Mouse (Mus musculus) stomach, embryonic 15.5 days (tissue): ENCODE data around the gene Snx18. TPM values are rescaled to one million over a fixed set of nuclear protein-coding genes. Genes with fewer than 3 reads are reported as not detected.

Experiments
- ATAC-seq: fragments of 200-750 bp; cut with Nextera tagmentation; 2 replicates; pipeline ENCODE4 v1.8.0; 2017; ENCODE audit warnings: low read depth, moderate number of reproducible peaks, moderate TSS enrichment; ENCODE audit not compliant: insufficient read depth, low FRiP score
- H3K27ac ChIP-seq: fragments of 300-500 bp; sonication (generic); 2 replicates; pipeline ENCODE4 v1.5.1; 2015; ENCODE audit warnings: mild to moderate bottlenecking, inconsistent platforms
- H3K27me3 ChIP-seq: fragments of 300-500 bp; sonication (generic); replicated peaks from 2 replicates; pipeline ENCODE4 v1.6.1; 2015; ENCODE audit warnings: inconsistent platforms
- H3K36me3 ChIP-seq: fragments of 300-500 bp; sonication (generic); 2 replicates; pipeline ENCODE4 v1.6.1; 2015; ENCODE audit warnings: inconsistent platforms
- H3K4me1 ChIP-seq: fragments of 300-500 bp; sonication (generic); 2 replicates; pipeline ENCODE4 v1.6.1; 2015; ENCODE audit warnings: inconsistent platforms
- H3K4me2 ChIP-seq: fragments of 300-500 bp; sonication (generic); 2 replicates; pipeline ENCODE4 v1.6.1; 2015; ENCODE audit warnings: mild to moderate bottlenecking, inconsistent platforms
- H3K4me3 ChIP-seq: fragments of 300-500 bp; sonication (generic); replicated peaks from 2 replicates; pipeline ENCODE4 v1.5.1; 2015; ENCODE audit warnings: inconsistent platforms
- H3K9ac ChIP-seq: fragments of 300-500 bp; sonication (generic); 2 replicates; pipeline ENCODE4 v1.6.1; 2015; ENCODE audit warnings: inconsistent platforms
- H3K9me3 ChIP-seq: fragments of 300-500 bp; sonication (generic); 2 replicates; pipeline ENCODE4 v1.6.1; 2016; ENCODE audit warnings: inconsistent platforms
- WGBS: fragments of 180-500 bp; shearing (Covaris S2); methylation state at CpG from one replicate; pipeline ENCODE4 v1.1.7; 2015; 5-methylcytosine and 5-hydroxymethylcytosine counted together
- polyA plus RNA-seq: library from polyadenylated mRNA; unstranded; fragments of >200 nt; fragmentation: Nextera tagmentation; extraction: Ambion mirVana; gene quantifications from 2 replicates; pipeline ENCODE4 v1.2.1, GENCODE M21; 2015

Snx18 gene
- polyA plus RNA-seq, result 22.9 and 24.5 TPM in 2 replicates

- Histone ChIP-seq H3K9ac (peak within 1 kb of the TSS; percentile 76), H3K4me2 (peak within 1 kb of the TSS; percentile 86), H3K36me3 (no peaks in the 10 kb centered on the region), H3K4me1 (peaks cover 36% of the 10 kb centered on the region), H3K4me3 (peak within 1 kb of the TSS; percentile 91), H3K27ac (peak within 1 kb of the TSS; percentile 90), H3K9me3 (no peaks in the 10 kb centered on the region), H3K27me3 (no peaks in the 10 kb centered on the region)
- ATAC-seq, result peak; percentile 89
- under 1% methylated on average over 112 of the region's 119 CpGs for WGBS
Measured at GRCm38 (mm10) chr13:113617891-113618823, at the start of gene Snx18. Gene Snx18, minus strand, starts transcription at chr13:113618564.

- WGBS, result 58% methylated on average over 7 of the region's 7 CpGs
- ATAC-seq, result no peak
- no peaks in the 10 kb centered on the region for H3K9me3 ChIP-seq
- H3K9ac ChIP-seq, result no peak overlapping the region
- no peak overlapping the region for H3K4me2 ChIP-seq
- no peaks in the 10 kb centered on the region for H3K27me3 ChIP-seq
- H3K36me3 ChIP-seq, result no peaks in the 10 kb centered on the region
- no peak overlapping the region for H3K27ac ChIP-seq
- 0 out of 2 replicates have a peak, but pooled peaks cover 6% of the 10 kb centered on the region for H3K4me1 ChIP-seq
- no peak overlapping the region for H3K4me3 ChIP-seq
Measured at GRCm38 (mm10) chr13:113663883-113664282, 45.5 kb upstream of the Snx18 start.

- Histone ChIP-seq H3K27ac (no peak within 1 kb of the TSS), H3K4me2 (no peak within 1 kb of the TSS), H3K4me3 (no peak within 1 kb of the TSS), H3K9me3 (no peaks in the 10 kb centered on the region), H3K9ac (no peak within 1 kb of the TSS), H3K27me3 (no peaks in the 10 kb centered on the region), H3K4me1 (0 out of 2 replicates have a peak, but pooled peaks cover 6% of the 10 kb centered on the region), H3K36me3 (no peaks in the 10 kb centered on the region)
- ATAC-seq, result no peak; the same call in 1 of the 2 replicates
- 67% methylated on average over 28 of the region's 28 CpGs for WGBS
Measured at GRCm38 (mm10) chr13:113663151-113663779, 44.9 kb upstream of the Snx18 start, which contains the start of gene Hspb3. Gene Hspb3, minus strand, starts transcription at chr13:113663676.

GRCm38 (mm10) chr13:113661826-113662271, 43.5 kb upstream of the Snx18 start:
- no peak overlapping the region for H3K27ac ChIP-seq
- H3K9ac ChIP-seq, result no peak overlapping the region
- 59% methylated on average over 7 of the region's 7 CpGs for WGBS
- no peaks in the 10 kb centered on the region for H3K27me3 ChIP-seq
- no peak overlapping the region for H3K4me3 ChIP-seq
- H3K4me2 ChIP-seq, result no peak overlapping the region
- H3K9me3 ChIP-seq, result no peaks in the 10 kb centered on the region
- no peak for ATAC-seq
- H3K36me3 ChIP-seq, result no peaks in the 10 kb centered on the region
- H3K4me1 ChIP-seq, result 0 out of 2 replicates have a peak, but pooled peaks cover 6% of the 10 kb centered on the region

- ATAC-seq, result no peak
- 0 out of 2 replicates have a peak, but pooled peaks cover 6% of the 10 kb centered on the region for H3K4me1 ChIP-seq
- H3K4me2 ChIP-seq, result no peak overlapping the region
- H3K27ac ChIP-seq, result no peak overlapping the region
- no peaks in the 10 kb centered on the region for H3K9me3 ChIP-seq
- H3K27me3 ChIP-seq, result no peaks in the 10 kb centered on the region
- no peaks in the 10 kb centered on the region for H3K36me3 ChIP-seq
- H3K4me3 ChIP-seq, result no peak overlapping the region
- no peak overlapping the region for H3K9ac ChIP-seq
- WGBS, result 83% methylated on average over 9 of the region's 9 CpGs
Measured at GRCm38 (mm10) chr13:113660576-113661310, 42.4 kb upstream of the Snx18 start.

GRCm38 (mm10) chr13:113657204-113657603, 38.8 kb upstream of the Snx18 start:
- no peak overlapping the region for H3K4me2 ChIP-seq
- no peaks in the 10 kb centered on the region for H3K9me3 ChIP-seq
- no peaks in the 10 kb centered on the region for H3K4me1 ChIP-seq
- no peak overlapping the region for H3K27ac ChIP-seq
- no peak for ATAC-seq
- H3K27me3 ChIP-seq, result no peaks in the 10 kb centered on the region
- WGBS, result 79% methylated on average over 7 of the region's 7 CpGs
- no peak overlapping the region for H3K4me3 ChIP-seq
- no peak overlapping the region for H3K9ac ChIP-seq
- no peaks in the 10 kb centered on the region for H3K36me3 ChIP-seq

- Histone ChIP-seq H3K9me3 (no peaks in the 10 kb centered on the region), H3K4me1 (no peaks in the 10 kb centered on the region), H3K36me3 (no peaks in the 10 kb centered on the region), H3K27ac (no peak overlapping the region), H3K4me3 (no peak overlapping the region), H3K27me3 (no peaks in the 10 kb centered on the region), H3K9ac (no peak overlapping the region), H3K4me2 (no peak overlapping the region)
- no peak for ATAC-seq
- 83% methylated on average over 4 of the region's 4 CpGs for WGBS
Measured at GRCm38 (mm10) chr13:113656639-113657038, 38.3 kb upstream of the Snx18 start.

- H3K4me2 ChIP-seq, result no peak overlapping the region
- H3K27ac ChIP-seq, result no peak overlapping the region
- no peak overlapping the region for H3K4me3 ChIP-seq
- H3K36me3 ChIP-seq, result no peaks in the 10 kb centered on the region
- H3K27me3 ChIP-seq, result no peaks in the 10 kb centered on the region
- WGBS, result 91% methylated on average over 4 of the region's 4 CpGs
- no peak overlapping the region for H3K9ac ChIP-seq
- H3K4me1 ChIP-seq, result no peaks in the 10 kb centered on the region
- H3K9me3 ChIP-seq, result no peaks in the 10 kb centered on the region
- ATAC-seq, result no peak
Measured at GRCm38 (mm10) chr13:113655511-113655910, 37.1 kb upstream of the Snx18 start.

- H3K9ac ChIP-seq, result no peak overlapping the region
- no peaks in the 10 kb centered on the region for H3K9me3 ChIP-seq
- H3K36me3 ChIP-seq, result no peaks in the 10 kb centered on the region
- H3K4me3 ChIP-seq, result no peak overlapping the region
- H3K27ac ChIP-seq, result no peak overlapping the region
- H3K4me2 ChIP-seq, result no peak overlapping the region
- no peak for ATAC-seq
- 78% methylated on average over 11 of the region's 11 CpGs for WGBS
- no peaks in the 10 kb centered on the region for H3K27me3 ChIP-seq
- H3K4me1 ChIP-seq, result no peaks in the 10 kb centered on the region
Measured at GRCm38 (mm10) chr13:113640944-113641597, 22.7 kb upstream of the Snx18 start.

GRCm38 (mm10) chr13:113638914-113639313, 20.6 kb upstream of the Snx18 start:
- Histone ChIP-seq H3K4me3 (no peak overlapping the region), H3K4me2 (no peak overlapping the region), H3K27ac (no peak overlapping the region), H3K9me3 (no peaks in the 10 kb centered on the region), H3K27me3 (no peaks in the 10 kb centered on the region), H3K9ac (no peak overlapping the region), H3K4me1 (no peaks in the 10 kb centered on the region), H3K36me3 (no peaks in the 10 kb centered on the region)
- WGBS, result 27% methylated on average over 7 of the region's 7 CpGs
- ATAC-seq, result no peak

- ATAC-seq, result no peak
- no peak overlapping the region for H3K27ac ChIP-seq
- WGBS, result 68% methylated on average over 17 of the region's 17 CpGs
Measured at GRCm38 (mm10) chr13:113635799-113636222, 17.4 kb upstream of the Snx18 start.

More at GRCm38 (mm10) chr13:113635799-113636222, 17.4 kb upstream of the Snx18 start:
- no peaks in the 10 kb centered on the region for H3K36me3 ChIP-seq
- H3K4me3 ChIP-seq, result no peak overlapping the region
- no peaks in the 10 kb centered on the region for H3K4me1 ChIP-seq
- no peaks in the 10 kb centered on the region for H3K27me3 ChIP-seq
- H3K9me3 ChIP-seq, result no peaks in the 10 kb centered on the region
- H3K4me2 ChIP-seq, result no peak overlapping the region
- H3K9ac ChIP-seq, result no peak overlapping the region
